Mouse (Mus musculus): Measurements from ENCODE around the gene Fmnl1. TPM values are rescaled to one million over a fixed set of nuclear protein-coding genes. Genes with fewer than 3 reads are reported as not detected.

The Fmnl1 gene
- polyA plus RNA-seq, 1 experiment from 2014 or later, result 1.8 TPM

GRCm38 (mm10) chr11:103246731-103247290 lies 75.9 kb downstream of the Fmnl1 start:
- no peaks in the 10 kb centered on the region for H3K27me3 ChIP-seq (ENCODE audit: control insufficient read depth, insufficient read depth, low read length)
- H3K9me3 ChIP-seq (ENCODE audit: control insufficient read depth, low read length), result no peaks in the 10 kb centered on the region
- no peaks in the 10 kb centered on the region for H3K36me3 ChIP-seq (ENCODE audit: control insufficient read depth, insufficient read depth, low read length)
- H3K4me2 ChIP-seq (ENCODE audit: low read depth, low read length, severe bottlenecking), result no peak overlapping the region
- WGBS, result 83% methylated on average over 4 of the region's 4 CpGs
- no peak overlapping the region for H3K27ac ChIP-seq (ENCODE audit: low read depth, low read length)
- no peak overlapping the region for H3K4me3 ChIP-seq (ENCODE audit: low read depth, low read length)
- ATAC-seq (replicated peaks; ENCODE audit: low FRiP score) (no peak), DNase-seq (ENCODE audit: low spot score) (no peak)
- no peak overlapping the region for H3K9ac ChIP-seq (ENCODE audit: low read length)
- 0 out of 2 replicates have a peak, but pooled peaks cover 3% of the 10 kb centered on the region for H3K4me1 ChIP-seq (replicated peaks; ENCODE audit: control insufficient read depth, insufficient read depth, low read length)

GRCm38 (mm10) chr11:103247504-103248177 lies 76.7 kb downstream of the Fmnl1 start:
- DNase-seq (ENCODE audit: low spot score), result no peak
- Histone ChIP-seq H3K9ac (ENCODE audit: low read length) (no peak overlapping the region), H3K4me1 (replicated peaks; ENCODE audit: control insufficient read depth, insufficient read depth, low read length) (0 out of 2 replicates have a peak, but pooled peaks cover 3% of the 10 kb centered on the region), H3K4me3 (ENCODE audit: low read depth, low read length) (no peak overlapping the region), H3K4me2 (ENCODE audit: low read depth, low read length, severe bottlenecking) (no peak overlapping the region), H3K36me3 (ENCODE audit: control insufficient read depth, insufficient read depth, low read length) (no peaks in the 10 kb centered on the region), H3K27ac (ENCODE audit: low read depth, low read length) (no peak overlapping the region), H3K27me3 (ENCODE audit: control insufficient read depth, insufficient read depth, low read length) (no peaks in the 10 kb centered on the region), H3K9me3 (ENCODE audit: control insufficient read depth, low read length) (no peaks in the 10 kb centered on the region)
- ATAC-seq (replicated peaks; ENCODE audit: low FRiP score), result no peak
- 85% methylated on average over 11 of the region's 11 CpGs for WGBS

Other genes starting within 250 kb of the Fmnl1 start
- gene Kif18b, start 246.0 kb upstream of the Fmnl1 start, polyA plus RNA-seq (2014; fragmentation: Nextera tagmentation; extraction: Ambion mirVana), result 13.0 and 13.3 TPM in 2 replicates
- gene C1ql1, start 224.4 kb upstream of the Fmnl1 start, polyA plus RNA-seq (2014; fragmentation: Nextera tagmentation; extraction: Ambion mirVana), result 3.9 and 4.5 TPM in 2 replicates
- gene Nmt1, start 142.9 kb upstream of the Fmnl1 start, polyA plus RNA-seq (2014; fragmentation: Nextera tagmentation; extraction: Ambion mirVana), result 53.8 and 58.6 TPM in 2 replicates
- gene Dcakd, start 142.8 kb upstream of the Fmnl1 start, polyA plus RNA-seq (2014; fragmentation: Nextera tagmentation; extraction: Ambion mirVana), result 276 and 295 TPM in 2 replicates
- gene Plcd3, start 69.4 kb upstream of the Fmnl1 start, polyA plus RNA-seq (2014; fragmentation: Nextera tagmentation; extraction: Ambion mirVana), result 0.69 and 0.86 TPM in 2 replicates
- gene Acbd4, start 69.4 kb upstream of the Fmnl1 start, polyA plus RNA-seq (2014; fragmentation: Nextera tagmentation; extraction: Ambion mirVana), result 7.8 and 8.1 TPM in 2 replicates
- 3.9 and 4.6 TPM in 2 replicates for gene Hexim1, start 54.9 kb upstream of the Fmnl1 start, polyA plus RNA-seq (2014; fragmentation: Nextera tagmentation; extraction: Ambion mirVana)
- 8.7 and 9.2 TPM in 2 replicates for gene Hexim2, start 38.7 kb upstream of the Fmnl1 start, polyA plus RNA-seq (2014; fragmentation: Nextera tagmentation; extraction: Ambion mirVana)
- 0.23 and 0.32 TPM in 2 replicates for gene 1700023F06Rik, start 37.5 kb downstream of the Fmnl1 start, polyA plus RNA-seq (2014; fragmentation: Nextera tagmentation; extraction: Ambion mirVana)
- gene Spata32, start 47.3 kb downstream of the Fmnl1 start, polyA plus RNA-seq (2014; fragmentation: Nextera tagmentation; extraction: Ambion mirVana), result not detected in 2 replicates
- 3.8 and 4.6 TPM in 2 replicates for gene Map3k14, start 96.4 kb downstream of the Fmnl1 start, polyA plus RNA-seq (2014; fragmentation: Nextera tagmentation; extraction: Ambion mirVana)
- gene Arhgap27, start 192.6 kb downstream of the Fmnl1 start, polyA plus RNA-seq (2014; fragmentation: Nextera tagmentation; extraction: Ambion mirVana), result 3.2 TPM in 2 replicates
- 10.1 and 11.3 TPM in 2 replicates for gene Plekhm1, start 241.6 kb downstream of the Fmnl1 start, polyA plus RNA-seq (2014; fragmentation: Nextera tagmentation; extraction: Ambion mirVana)

All from forebrain, embryonic 11.5 days (tissue).